Mouse (Mus musculus) right cerebral cortex, postnatal 36 days (tissue): ENCODE measurements around the gene Svs1.
A peak's percentile ranks its signal among the peaks of the same experiment; 100 is the strongest.
"Not testable (repeated sequence)": the region's sequence is repeated elsewhere in the genome, so short reads cannot be mapped to it uniquely, and the experiment has no call there.

Source experiments
- DNase-seq, 2 experiments: peaks; one replicate each; pipeline ENCODE4 v3.0.0; 2022; ENCODE audit warnings: low spot score in 2 of 2, mixed read lengths in 1 of 2

Svs1 gene

GRCm38 (mm10) chr6:48986444-48986990 is at the start of gene Svs1:
Gene Svs1, plus strand, starts transcription at chr6:48986861.
- DNase-seq: no peak

GRCm38 (mm10) chr6:48949596-48949995 is 37.1 kb upstream of the Svs1 start:
- DNase-seq: no peak

GRCm38 (mm10) chr6:48950676-48951075 is 36.0 kb upstream of the Svs1 start:
- no peak for DNase-seq

GRCm38 (mm10) chr6:48951630-48952029 is 35.0 kb upstream of the Svs1 start:
- DNase-seq: no peak

- DNase-seq: no peak
These were observed 33.4 kb upstream of the Svs1 start for GRCm38 (mm10) chr6:48953220-48953619.

- DNase-seq: no peak
These were observed 32.5 kb upstream of the Svs1 start for GRCm38 (mm10) chr6:48954211-48954610.

GRCm38 (mm10) chr6:48954946-48955345 is 31.7 kb upstream of the Svs1 start:
- DNase-seq: peak in 1 of 2 experiments; percentile 6

- DNase-seq: no peak
These were observed 29.9 kb upstream of the Svs1 start for GRCm38 (mm10) chr6:48956785-48957184.

GRCm38 (mm10) chr6:48958053-48958452 is 28.6 kb upstream of the Svs1 start:
- no peak for DNase-seq

GRCm38 (mm10) chr6:48959151-48959550 is 27.5 kb upstream of the Svs1 start:
- DNase-seq: not testable (repeated sequence)

GRCm38 (mm10) chr6:48966696-48967095 is 20.0 kb upstream of the Svs1 start:
- DNase-seq: not testable (repeated sequence)

- no peak for DNase-seq
These were observed 18.8 kb upstream of the Svs1 start for GRCm38 (mm10) chr6:48967868-48968267.

GRCm38 (mm10) chr6:48974663-48975062 is 12.0 kb upstream of the Svs1 start, which contains the start of gene Doxl2:
Gene Doxl2, plus strand, starts transcription at chr6:48974963.
- no peak for DNase-seq

GRCm38 (mm10) chr6:48979616-48980015 is 7.0 kb upstream of the Svs1 start:
- no peak for DNase-seq

GRCm38 (mm10) chr6:48982305-48982704 is 4.4 kb upstream of the Svs1 start:
- peak in 1 of 2 experiments; percentile 16 for DNase-seq

- no peak for DNase-seq
These were observed 3.3 kb downstream of the Svs1 start for GRCm38 (mm10) chr6:48989971-48990370.

- no peak for DNase-seq
These were observed 5.3 kb downstream of the Svs1 start for GRCm38 (mm10) chr6:48991991-48992390.

GRCm38 (mm10) chr6:48998186-48998585 is 11.5 kb downstream of the Svs1 start:
- DNase-seq: no peak

- DNase-seq: no peak
These were observed 12.1 kb downstream of the Svs1 start for GRCm38 (mm10) chr6:48998796-48999195.

- DNase-seq: no peak
These were observed 16.7 kb downstream of the Svs1 start for GRCm38 (mm10) chr6:49003381-49003780.

- DNase-seq: peak; percentile 26 to 39
These were observed 21.3 kb downstream of the Svs1 start for GRCm38 (mm10) chr6:49007981-49008380.

- DNase-seq: no peak
These were observed 21.9 kb downstream of the Svs1 start for GRCm38 (mm10) chr6:49008420-49009160.

- no peak for DNase-seq
These were observed 22.5 kb downstream of the Svs1 start for GRCm38 (mm10) chr6:49009161-49009555.
